Mouse (Mus musculus) testis, adult 2 months (tissue): ENCODE measurements around the gene Tmem107. TPM values are rescaled to one million over a fixed set of nuclear protein-coding genes. Genes with fewer than 3 reads are reported as not detected.
A peak's percentile ranks its signal among the peaks of the same experiment; 100 is the strongest.

Experiments
- H3K27ac ChIP-seq: fragments of 200-500 bp; 2 replicates; pipeline ENCODE4 v1.5.1; 2012; ENCODE audit warnings: low read depth, low read length; ENCODE audit not compliant: control insufficient read depth, insufficient read depth
- H3K27me3 ChIP-seq: fragments of 200-500 bp; 2 replicates; pipeline ENCODE4 v1.6.1; 2012; ENCODE audit warnings: mild to moderate bottlenecking, low read length, moderate library complexity; ENCODE audit not compliant: control insufficient read depth, insufficient read depth
- H3K36me3 ChIP-seq: fragments of 200-500 bp; 2 replicates; pipeline ENCODE4 v1.6.1; 2012; ENCODE audit warnings: mild to moderate bottlenecking, low read length; ENCODE audit not compliant: control insufficient read depth, insufficient read depth
- H3K4me1 ChIP-seq: fragments of 200-500 bp; 2 replicates; pipeline ENCODE4 v1.6.1; 2012; ENCODE audit warnings: low read length; ENCODE audit not compliant: control insufficient read depth, insufficient read depth
- H3K4me3 ChIP-seq: fragments of 200-500 bp; 2 replicates; pipeline ENCODE4 v1.5.1; 2012; ENCODE audit warnings: low read depth, mild to moderate bottlenecking, low read length, moderate library complexity, mixed read lengths; ENCODE audit not compliant: control insufficient read depth
- CTCF ChIP-seq: fragments of 200-500 bp; IDR thresholded peaks from 2 replicates; pipeline ENCODE4 v1.5.1; 2012; ENCODE audit warnings: low read depth, mild to moderate bottlenecking, inconsistent platforms, low read length, moderate library complexity; ENCODE audit not compliant: control insufficient read depth, insufficient read depth, insufficient replicate concordance
- POLR2A ChIP-seq: fragments of 200-500 bp; IDR thresholded peaks from 2 replicates; pipeline ENCODE4 v1.6.1; 2012; ENCODE audit warnings: low read depth, mild to moderate bottlenecking, inconsistent platforms, low read length, moderate library complexity; ENCODE audit not compliant: control insufficient read depth
- polyA plus RNA-seq: library from polyadenylated mRNA; depleted of rRNA; stranded (reverse); fragments of >200 nt; gene quantifications from 2 replicates; pipeline ENCODE4 v1.2.3, GENCODE M21; 2012

Gene Tmem107
- polyA plus RNA-seq, 1 experiment: 135 TPM

GRCm38 (mm10) chr11:69064259-69065133 is 6.1 kb upstream of the Tmem107 start:
- Histone ChIP-seq H3K4me1 (peaks cover 27% of the 10 kb centered on the region), H3K36me3 (no peaks in the 10 kb centered on the region), H3K4me3 (no peak overlapping the region; the same call in 1 of the 2 replicates), H3K27me3 (no peaks in the 10 kb centered on the region), H3K27ac (peak overlapping the region; percentile 74)
- TF ChIP-seq POLR2A (peak; percentile 53; the same call in 1 of the 2 replicates), CTCF (no peak)

GRCm38 (mm10) chr11:69065394-69065925 is 5.1 kb upstream of the Tmem107 start:
- no peak for TF ChIP-seq POLR2A
- TF ChIP-seq CTCF: no peak
- Histone ChIP-seq H3K4me3 (no peak overlapping the region), H3K36me3 (peaks cover 3% of the 10 kb centered on the region), H3K27ac (no peak overlapping the region), H3K27me3 (no peaks in the 10 kb centered on the region), H3K4me1 (peaks cover 29% of the 10 kb centered on the region)

- H3K27me3 ChIP-seq: no peaks in the 10 kb centered on the region
- peaks cover 27% of the 10 kb centered on the region for H3K4me1 ChIP-seq
- no peak for TF ChIP-seq POLR2A
- TF ChIP-seq CTCF: no peak
- H3K4me3 ChIP-seq: peak overlapping the region; percentile 56
- H3K36me3 ChIP-seq: peaks cover 3% of the 10 kb centered on the region
- H3K27ac ChIP-seq: 0 out of 2 replicates have a peak overlapping the region, but pooled peaks have one; percentile 44
These were observed 4.3 kb upstream of the Tmem107 start for GRCm38 (mm10) chr11:69066163-69066861.

- Histone ChIP-seq H3K4me3 (no peak overlapping the region; the same call in 1 of the 2 replicates), H3K4me1 (peaks cover 24% of the 10 kb centered on the region)
These were observed 3.6 kb upstream of the Tmem107 start for GRCm38 (mm10) chr11:69066956-69067355.

GRCm38 (mm10) chr11:69067601-69068000 is 3.0 kb upstream of the Tmem107 start:
- Histone ChIP-seq H3K4me1 (peaks cover 27% of the 10 kb centered on the region), H3K36me3 (peaks cover 3% of the 10 kb centered on the region), H3K27me3 (no peaks in the 10 kb centered on the region), H3K27ac (peak overlapping the region; percentile 56), H3K4me3 (peak overlapping the region; percentile 10)
- TF ChIP-seq POLR2A (no peak), CTCF (no peak)

More at GRCm38 (mm10) chr11:69066956-69067355, 3.6 kb upstream of the Tmem107 start:
- Histone ChIP-seq H3K27ac (peak overlapping the region; percentile 41; the same call in 1 of the 2 replicates), H3K36me3 (peaks cover 3% of the 10 kb centered on the region), H3K27me3 (no peaks in the 10 kb centered on the region)
- TF ChIP-seq CTCF: peak; percentile 69; the same call in 1 of the 2 replicates
- TF ChIP-seq POLR2A: no peak

- H3K27ac ChIP-seq: peak overlapping the region; percentile 100
- H3K4me3 ChIP-seq: peak overlapping the region; percentile 100
- H3K36me3 ChIP-seq: peaks cover 3% of the 10 kb centered on the region
- no peaks in the 10 kb centered on the region for H3K27me3 ChIP-seq
- TF ChIP-seq POLR2A (no peak), CTCF (no peak)
- peaks cover 20% of the 10 kb centered on the region for H3K4me1 ChIP-seq
These were observed 513 bp upstream of the Tmem107 start for GRCm38 (mm10) chr11:69070093-69070492.

GRCm38 (mm10) chr11:69071262-69071661 is 656 bp downstream of the Tmem107 start:
- H3K4me3 ChIP-seq: peak overlapping the region; percentile 100
- peaks cover 14% of the 10 kb centered on the region for H3K4me1 ChIP-seq
- peaks cover 3% of the 10 kb centered on the region for H3K36me3 ChIP-seq
- H3K27me3 ChIP-seq: no peaks in the 10 kb centered on the region
- H3K27ac ChIP-seq: peak overlapping the region; percentile 100
- TF ChIP-seq POLR2A (no peak), CTCF (no peak)
